Mouse (Mus musculus): ENCODE data around the gene Mrps12. TPM values are rescaled to one million over a fixed set of nuclear protein-coding genes. Genes with fewer than 3 reads are reported as not detected.
"Not testable (repeated sequence)": the region's sequence is repeated elsewhere in the genome, so short reads cannot be mapped to it uniquely, and the experiment has no call there.

Gene Mrps12
- polyA plus RNA-seq, 1 experiment from 2014 or later = 108 TPM

DNA sequence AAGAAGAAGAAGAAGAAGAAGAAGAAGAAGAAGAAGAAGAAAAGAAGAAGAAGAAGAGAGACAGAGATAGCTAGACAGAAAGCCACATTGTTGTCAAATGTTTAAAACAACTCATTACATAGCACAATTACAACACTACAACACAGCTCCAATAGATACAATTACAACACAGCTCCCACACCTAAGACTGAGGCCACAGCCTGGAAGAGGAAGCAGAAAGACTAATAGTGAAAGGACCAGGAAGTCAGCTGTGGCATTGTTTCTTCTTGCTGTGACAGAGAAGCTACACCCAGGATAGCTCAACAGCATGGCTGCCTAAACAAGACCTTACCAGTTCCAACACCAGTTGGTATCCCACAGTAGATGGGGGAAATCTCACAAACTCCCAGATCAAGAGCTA is 32.2 kb downstream of the Mrps12 start:
- no peaks in the 10 kb centered on the region for H3K36me3 ChIP-seq (ENCODE audit: control insufficient read depth, insufficient read depth, low read length)
- no peaks in the 10 kb centered on the region for H3K4me1 ChIP-seq (ENCODE audit: control insufficient read depth, insufficient read depth, low read length)
- no peak for DNase-seq
- H3K4me2 ChIP-seq (ENCODE audit: low read length) = no peak overlapping the region
- ATAC-seq (ENCODE audit: low FRiP score, low TSS enrichment) = no peak
- H3K9me3 ChIP-seq (ENCODE audit: control insufficient read depth, low read length) = no peaks in the 10 kb centered on the region
- no peak overlapping the region for H3K4me3 ChIP-seq (replicated peaks; ENCODE audit: low read depth, low read length)
- H3K27me3 ChIP-seq (ENCODE audit: control insufficient read depth, insufficient read depth, low read length) = no peaks in the 10 kb centered on the region
- no peak overlapping the region for H3K9ac ChIP-seq (replicated peaks; ENCODE audit: low read length)
- no peak overlapping the region for H3K27ac ChIP-seq (replicated peaks; ENCODE audit: low read depth, low read length)

DNA sequence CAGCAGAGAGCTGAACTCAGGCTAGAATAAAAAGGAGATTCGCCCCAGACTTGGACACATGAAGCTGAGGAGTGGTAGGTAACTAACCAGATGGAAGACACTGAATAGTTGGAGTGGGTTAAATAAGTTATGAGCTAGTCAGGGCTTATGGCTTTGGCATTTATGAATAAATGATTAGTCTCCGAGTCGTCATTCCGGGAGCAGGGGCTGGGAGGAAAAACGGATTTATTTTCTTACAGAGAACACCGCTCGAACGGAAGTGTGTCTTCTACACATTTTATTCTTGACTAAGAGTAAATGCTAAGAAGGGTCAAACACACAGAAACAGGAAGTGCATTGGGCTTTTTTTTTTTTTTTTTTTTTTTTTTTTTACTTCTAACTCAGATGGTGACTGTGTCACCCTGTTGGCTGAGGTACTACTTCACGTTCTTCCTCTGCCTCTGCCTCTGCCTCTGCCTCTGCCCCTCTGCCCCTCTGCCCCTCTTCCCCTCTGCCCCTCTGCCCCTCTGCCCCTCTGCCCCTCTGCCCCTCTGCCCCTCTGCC is 38.9 kb downstream of the Mrps12 start:
- Histone ChIP-seq H3K4me3 (replicated peaks; ENCODE audit: low read depth, low read length) (no peak overlapping the region), H3K9ac (replicated peaks; ENCODE audit: low read length) (no peak overlapping the region), H3K27me3 (ENCODE audit: control insufficient read depth, insufficient read depth, low read length) (no peaks in the 10 kb centered on the region), H3K36me3 (ENCODE audit: control insufficient read depth, insufficient read depth, low read length) (no peaks in the 10 kb centered on the region), H3K9me3 (ENCODE audit: control insufficient read depth, low read length) (no peaks in the 10 kb centered on the region), H3K4me1 (ENCODE audit: control insufficient read depth, insufficient read depth, low read length) (no peaks in the 10 kb centered on the region), H3K4me2 (ENCODE audit: low read length) (no peak overlapping the region), H3K27ac (replicated peaks; ENCODE audit: low read depth, low read length) (no peak overlapping the region)
- DNase-seq (no peak), ATAC-seq (ENCODE audit: low FRiP score, low TSS enrichment) (no peak)
- 75% methylated on average over 9 of the region's 9 CpGs for WGBS

DNA sequence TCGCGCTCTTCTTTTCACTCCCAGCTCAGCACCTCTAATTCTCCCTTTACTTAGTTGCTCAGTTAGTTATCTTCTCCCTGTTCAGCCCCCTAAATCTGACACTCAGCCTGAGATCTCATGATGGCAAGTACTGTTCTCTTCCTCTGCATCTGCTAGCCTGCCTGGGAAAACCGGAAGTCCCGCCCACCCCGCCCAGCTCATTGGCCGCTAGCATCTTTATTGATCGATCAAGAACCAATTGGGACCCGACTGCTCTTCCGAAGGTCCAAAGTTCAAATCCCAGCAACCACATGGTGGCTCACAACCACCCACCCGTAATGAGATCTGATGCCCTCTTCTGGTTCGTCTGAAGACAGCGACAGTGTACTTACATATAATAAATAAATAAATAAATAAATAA is 40.3 kb downstream of the Mrps12 start:
- 95% methylated on average over 12 of the region's 12 CpGs for WGBS
- not testable (repeated sequence) for DNase-seq; H3K4me1 ChIP-seq (ENCODE audit: control insufficient read depth, insufficient read depth, low read length); H3K4me3 ChIP-seq (replicated peaks; ENCODE audit: low read depth, low read length); H3K9me3 ChIP-seq (ENCODE audit: control insufficient read depth, low read length); H3K27ac ChIP-seq (replicated peaks; ENCODE audit: low read depth, low read length); H3K9ac ChIP-seq (replicated peaks; ENCODE audit: low read length); H3K36me3 ChIP-seq (ENCODE audit: control insufficient read depth, insufficient read depth, low read length); H3K27me3 ChIP-seq (ENCODE audit: control insufficient read depth, insufficient read depth, low read length); H3K4me2 ChIP-seq (ENCODE audit: low read length); ATAC-seq (ENCODE audit: low FRiP score, low TSS enrichment)

DNA sequence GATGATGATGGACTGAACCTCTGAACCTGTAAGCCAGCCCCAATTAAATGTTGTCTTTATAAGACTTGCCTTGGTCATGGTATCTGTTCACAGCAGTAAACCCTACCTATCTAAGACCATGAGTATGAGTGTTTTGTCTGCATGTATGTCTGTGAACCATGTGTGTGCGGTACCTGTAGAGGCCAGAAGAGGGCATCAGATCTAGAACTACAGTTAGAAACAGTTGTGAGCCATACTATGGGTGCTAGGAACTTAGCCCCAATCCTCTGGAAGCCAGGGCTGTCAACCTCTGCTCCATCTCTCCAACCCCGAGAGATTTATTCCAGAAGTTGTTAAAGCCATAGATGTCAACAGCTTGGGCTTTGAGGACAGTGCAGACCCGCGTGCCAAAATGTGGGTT is 41.4 kb downstream of the Mrps12 start:
- no peak overlapping the region for H3K4me3 ChIP-seq (replicated peaks; ENCODE audit: low read depth, low read length)
- no peaks in the 10 kb centered on the region for H3K27me3 ChIP-seq (ENCODE audit: control insufficient read depth, insufficient read depth, low read length)
- H3K27ac ChIP-seq (replicated peaks; ENCODE audit: low read depth, low read length) = no peak overlapping the region
- WGBS = over 99% methylated on average over 4 of the region's 4 CpGs
- no peak overlapping the region for H3K4me2 ChIP-seq (ENCODE audit: low read length)
- no peak overlapping the region for H3K9ac ChIP-seq (replicated peaks; ENCODE audit: low read length)
- DNase-seq = no peak
- no peak for ATAC-seq (ENCODE audit: low FRiP score, low TSS enrichment)
- H3K4me1 ChIP-seq (ENCODE audit: control insufficient read depth, insufficient read depth, low read length) = no peaks in the 10 kb centered on the region
- no peaks in the 10 kb centered on the region for H3K36me3 ChIP-seq (ENCODE audit: control insufficient read depth, insufficient read depth, low read length)
- H3K9me3 ChIP-seq (ENCODE audit: control insufficient read depth, low read length) = no peaks in the 10 kb centered on the region

DNA sequence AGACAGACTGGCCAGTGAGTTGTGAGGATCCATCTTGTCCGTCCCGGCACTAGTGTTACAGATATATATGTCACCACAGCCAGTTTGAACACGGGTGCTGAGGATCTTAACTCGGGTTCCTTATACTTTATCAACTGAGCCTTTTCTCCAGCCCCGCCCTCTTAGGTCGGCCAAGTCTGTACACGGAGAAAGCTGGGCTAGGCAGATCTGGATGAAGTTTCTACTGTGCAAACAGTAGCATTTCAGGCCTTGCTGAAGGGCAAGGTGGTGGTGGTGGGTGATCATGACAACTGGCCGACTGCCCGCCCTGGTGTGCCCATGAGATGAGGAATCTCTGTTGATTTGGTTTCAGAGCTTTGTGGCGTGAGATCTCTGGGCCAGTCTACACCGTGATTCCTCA is 44.3 kb downstream of the Mrps12 start:
- H3K27me3 ChIP-seq (ENCODE audit: control insufficient read depth, insufficient read depth, low read length) = peaks cover 15% of the 10 kb centered on the region
- no peak overlapping the region for H3K9ac ChIP-seq (replicated peaks; ENCODE audit: low read length)
- no peak overlapping the region for H3K27ac ChIP-seq (replicated peaks; ENCODE audit: low read depth, low read length)
- WGBS = 94% methylated on average over 11 of the region's 11 CpGs
- H3K9me3 ChIP-seq (ENCODE audit: control insufficient read depth, low read length) = no peaks in the 10 kb centered on the region
- no peak overlapping the region for H3K4me3 ChIP-seq (replicated peaks; ENCODE audit: low read depth, low read length)
- H3K4me1 ChIP-seq (ENCODE audit: control insufficient read depth, insufficient read depth, low read length) = 0 out of 2 replicates have a peak, but pooled peaks cover 6% of the 10 kb centered on the region
- DNase-seq = no peak
- no peak for ATAC-seq (ENCODE audit: low FRiP score, low TSS enrichment)
- no peak overlapping the region for H3K4me2 ChIP-seq (ENCODE audit: low read length)
- no peaks in the 10 kb centered on the region for H3K36me3 ChIP-seq (ENCODE audit: control insufficient read depth, insufficient read depth, low read length)

DNA sequence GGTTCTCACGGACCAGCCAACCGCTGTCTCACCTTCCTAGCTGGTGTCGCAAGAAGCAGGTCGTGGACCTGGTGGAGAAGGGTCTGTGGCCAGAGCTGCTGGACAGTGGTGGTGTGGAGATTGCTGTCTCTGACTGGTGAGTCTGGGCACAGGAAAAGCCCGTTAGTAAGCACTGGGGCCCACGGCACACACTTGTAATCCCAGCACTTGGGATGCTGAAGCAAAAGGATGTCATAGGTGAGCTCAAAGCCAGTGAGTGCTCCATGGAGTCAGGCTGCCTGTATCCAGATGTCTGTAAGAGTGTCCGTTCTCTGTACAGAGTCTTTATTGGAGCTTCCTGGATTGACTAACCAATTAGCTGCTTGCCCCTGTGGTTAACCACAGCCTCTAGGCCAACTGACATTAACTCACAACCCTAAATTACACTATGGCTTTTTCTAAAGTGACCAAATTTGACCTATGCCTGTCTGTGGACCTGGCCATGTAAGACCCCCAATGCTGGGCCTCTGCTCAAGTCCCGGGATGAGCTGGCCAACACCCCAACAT is 46.6 kb downstream of the Mrps12 start:
- no peaks in the 10 kb centered on the region for H3K36me3 ChIP-seq (ENCODE audit: control insufficient read depth, insufficient read depth, low read length)
- no peaks in the 10 kb centered on the region for H3K9me3 ChIP-seq (ENCODE audit: control insufficient read depth, low read length)
- H3K4me1 ChIP-seq (ENCODE audit: control insufficient read depth, insufficient read depth, low read length) = 0 out of 2 replicates have a peak, but pooled peaks cover 6% of the 10 kb centered on the region
- H3K27me3 ChIP-seq (ENCODE audit: control insufficient read depth, insufficient read depth, low read length) = peaks cover 15% of the 10 kb centered on the region
- H3K4me3 ChIP-seq (replicated peaks; ENCODE audit: low read depth, low read length) = no peak overlapping the region
- H3K4me2 ChIP-seq (ENCODE audit: low read length) = no peak overlapping the region
- no peak for DNase-seq
- no peak overlapping the region for H3K9ac ChIP-seq (replicated peaks; ENCODE audit: low read length)
- no peak for ATAC-seq (ENCODE audit: low FRiP score, low TSS enrichment)
- no peak overlapping the region for H3K27ac ChIP-seq (replicated peaks; ENCODE audit: low read depth, low read length)
- WGBS = 61% methylated on average over 8 of the region's 8 CpGs

DNA sequence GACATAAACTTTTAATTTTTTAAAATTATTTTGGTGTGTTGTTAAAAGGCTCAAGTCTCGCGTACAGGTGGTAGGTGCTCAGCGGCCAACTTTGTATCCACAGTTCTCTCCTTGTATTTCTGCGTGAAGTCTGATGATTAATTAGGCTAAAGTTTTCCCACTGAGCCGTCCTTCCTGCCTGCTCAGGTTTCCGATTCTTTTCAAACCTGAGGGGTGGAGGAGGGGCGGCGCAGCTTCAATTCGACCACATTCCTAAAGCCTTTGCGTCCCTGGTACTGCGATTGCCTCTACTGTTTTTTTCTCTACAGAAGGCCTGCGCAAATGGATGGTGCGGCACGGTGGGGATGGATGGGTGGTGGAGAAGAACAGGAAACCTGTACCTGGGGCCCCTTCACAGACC is 47.2 kb downstream of the Mrps12 start:
- 9% methylated on average over 14 of the region's 14 CpGs for WGBS
- no peak overlapping the region for H3K9ac ChIP-seq (replicated peaks; ENCODE audit: low read length)
- no peak overlapping the region for H3K4me3 ChIP-seq (replicated peaks; ENCODE audit: low read depth, low read length)
- peak overlapping the region; percentile 79 for H3K4me2 ChIP-seq (ENCODE audit: low read length)
- peaks cover 15% of the 10 kb centered on the region for H3K27me3 ChIP-seq (ENCODE audit: control insufficient read depth, insufficient read depth, low read length)
- no peaks in the 10 kb centered on the region for H3K36me3 ChIP-seq (ENCODE audit: control insufficient read depth, insufficient read depth, low read length)
- DNase-seq (peak; percentile 4), ATAC-seq (ENCODE audit: low FRiP score, low TSS enrichment) (no peak)
- H3K4me1 ChIP-seq (ENCODE audit: control insufficient read depth, insufficient read depth, low read length) = 0 out of 2 replicates have a peak, but pooled peaks cover 6% of the 10 kb centered on the region
- no peaks in the 10 kb centered on the region for H3K9me3 ChIP-seq (ENCODE audit: control insufficient read depth, low read length)
- no peak overlapping the region for H3K27ac ChIP-seq (replicated peaks; ENCODE audit: low read depth, low read length)

DNA sequence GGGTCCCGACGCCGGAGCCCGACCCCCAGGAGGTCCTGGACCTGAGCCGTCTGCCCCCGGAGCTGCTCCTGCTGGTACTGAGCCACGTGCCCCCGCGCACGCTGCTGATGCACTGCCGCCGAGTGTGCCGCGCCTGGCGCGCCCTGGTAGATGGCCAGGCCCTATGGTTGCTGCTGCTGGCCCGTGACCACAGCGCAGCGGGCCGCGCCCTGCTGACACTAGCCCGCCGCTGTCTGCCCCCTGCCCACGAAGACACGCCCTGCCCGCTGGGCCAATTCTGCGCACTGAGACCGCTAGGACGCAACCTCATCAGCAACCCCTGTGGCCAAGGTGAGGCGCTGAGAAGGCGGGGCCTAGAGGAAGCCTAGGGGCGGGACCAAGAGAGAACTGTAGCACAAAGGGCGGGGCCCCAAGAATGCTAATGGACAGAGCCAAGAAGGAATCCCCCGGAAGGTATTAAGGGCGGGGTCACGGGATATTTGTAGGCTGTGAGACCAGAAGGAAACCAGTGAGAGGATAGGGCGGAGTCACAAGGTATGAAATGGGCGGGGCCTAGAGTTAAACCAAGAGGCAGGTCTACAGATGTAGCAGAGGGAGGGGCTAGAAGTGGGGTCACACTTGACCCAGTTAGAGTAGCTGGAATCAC is 48.2 kb downstream of the Mrps12 start:
- Histone ChIP-seq H3K27ac (replicated peaks; ENCODE audit: low read depth, low read length) (no peak overlapping the region), H3K9ac (replicated peaks; ENCODE audit: low read length) (peak overlapping the region; percentile 62), H3K27me3 (ENCODE audit: control insufficient read depth, insufficient read depth, low read length) (peaks cover 15% of the 10 kb centered on the region), H3K4me1 (ENCODE audit: control insufficient read depth, insufficient read depth, low read length) (0 out of 2 replicates have a peak, but pooled peaks cover 6% of the 10 kb centered on the region), H3K4me3 (replicated peaks; ENCODE audit: low read depth, low read length) (peak overlapping the region; percentile 49), H3K9me3 (ENCODE audit: control insufficient read depth, low read length) (no peaks in the 10 kb centered on the region), H3K4me2 (ENCODE audit: low read length) (peak overlapping the region; percentile 79), H3K36me3 (ENCODE audit: control insufficient read depth, insufficient read depth, low read length) (no peaks in the 10 kb centered on the region)
- DNase-seq (peak; percentile 81), ATAC-seq (ENCODE audit: low FRiP score, low TSS enrichment) (peak; percentile 85)
- under 1% methylated on average over 38 of the region's 38 CpGs for WGBS
